Comparison of ENCODE assay signal across 1 mouse cellular context in the genomic region with DNA sequence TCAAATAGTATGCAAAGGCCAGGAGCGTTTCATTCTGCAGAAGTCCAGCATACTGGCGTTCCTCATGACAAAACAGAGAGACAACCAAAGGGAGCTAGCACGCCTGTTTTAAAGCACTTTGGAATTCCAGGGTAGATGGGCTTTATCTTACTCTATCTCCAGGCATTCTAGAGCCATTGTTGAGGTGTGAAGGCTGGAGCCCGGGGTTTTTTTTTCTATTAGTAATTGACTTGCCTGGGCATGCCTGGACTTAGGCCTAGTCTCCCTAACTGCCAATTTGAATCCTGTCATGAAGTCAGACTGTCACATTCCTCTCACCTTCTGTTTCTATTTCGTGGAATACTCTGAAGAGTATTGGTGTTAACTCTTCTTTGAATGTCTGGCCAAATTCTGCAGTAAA.
TF ChIP-seq lines count a peak whose summit lies in the region.

No protein-coding gene starts in this region.

TF ChIP-seq in CH12.LX, 34 proteins besides CTCF, POLR2A, EP300 and RAD21 (continued from another document):
- TF ChIP-seq MEF2A (IDR thresholded peaks at IDR 0.05; ENCODE audit: borderline replicate concordance, low read depth, low read length) (no peak), ETS1 (conservative IDR thresholded peaks at IDR 0.05; ENCODE audit: low read depth, low read length) (peak; percentile 16; the same call in 1 of the 2 replicates), POLR2AphosphoS2 (IDR thresholded peaks at IDR 0.05; ENCODE audit: low read depth, low read length) (no peak), ZMIZ1 (IDR thresholded peaks at IDR 0.05; ENCODE audit: low read depth, low read length) (no peak), CHD1 (IDR thresholded peaks at IDR 0.05; ENCODE audit: low read depth, low read length) (peak; percentile 97), JUND (conservative IDR thresholded peaks at IDR 0.05; ENCODE audit: low read depth, low read length) (no peak), GABPA (IDR thresholded peaks at IDR 0.05; ENCODE audit: insufficient replicate concordance, low read depth, low read length) (no peak), SMC3 (IDR thresholded peaks at IDR 0.05; ENCODE audit: low read depth, low read length) (no peak), RCOR1 (conservative IDR thresholded peaks at IDR 0.05; ENCODE audit: low read depth, low read length) (no peak), TCF12 (IDR thresholded peaks at IDR 0.05; ENCODE audit: low read depth, low read length) (no peak), KAT2A (IDR thresholded peaks at IDR 0.05; ENCODE audit: insufficient replicate concordance, low read length) (no peak), ELF1 (IDR thresholded peaks at IDR 0.05; ENCODE audit: low read depth, low read length) (no peak), IRF4 (IDR thresholded peaks at IDR 0.05; ENCODE audit: low read depth, low read length) (0 out of 2 replicates have a peak, but pooled peaks have one; percentile 53), USF2 (conservative IDR thresholded peaks at IDR 0.05; ENCODE audit: low read depth, low read length) (no peak), MAX (IDR thresholded peaks at IDR 0.05; ENCODE audit: low read length) (0 out of 2 replicates have a peak, but pooled peaks have one; percentile 45), E2F4 (IDR thresholded peaks at IDR 0.05; ENCODE audit: insufficient replicate concordance, low read depth, low read length) (no peak), BHLHE40 (IDR thresholded peaks at IDR 0.05; ENCODE audit: low read depth, low read length) (no peak), ZKSCAN1 (IDR thresholded peaks at IDR 0.05; ENCODE audit: borderline replicate concordance, low read depth, low read length) (no peak), HCFC1 (IDR thresholded peaks at IDR 0.05; ENCODE audit: low read depth, low read length) (peak; percentile 49), UBTF (IDR thresholded peaks at IDR 0.05; ENCODE audit: low read depth, low read length) (no peak), MYC (IDR thresholded peaks at IDR 0.05; ENCODE audit: low read depth, low read length) (no peak), ZC3H11A (IDR thresholded peaks at IDR 0.05; ENCODE audit: low read depth, low read length) (no peak), NELFE (IDR thresholded peaks at IDR 0.05; ENCODE audit: low read depth, low read length) (no peak)
